ENCODE assay signal across 8 mouse cellular contexts in genomic region chr3:36221743-36222682, GRCm38 (mm10). TPM values are rescaled to one million over a fixed set of nuclear protein-coding genes. Genes with fewer than 3 reads are reported as not detected.
DNase-seq lines count a peak whose midpoint lies in the region; ATAC-seq and TF ChIP-seq lines count a peak whose summit lies in the region.

Gene Qrfpr (minus strand): TSS chr3:36222313.

- H3K36me3 ChIP-seq in lung, embryonic 14.5 days (ENCODE audit: insufficient read depth): no peaks in the 10 kb centered on the region

- no peak for TF ChIP-seq CTCF in lung, embryonic 14.5 days (IDR thresholded peaks at IDR 0.05; ENCODE audit: low read depth)

- H3K9me3 ChIP-seq in lung, embryonic 14.5 days (ENCODE audit: low read depth, low read length): no peaks in the 10 kb centered on the region

- H3K4me1 ChIP-seq in lung, embryonic 14.5 days (ENCODE audit: insufficient read depth): no peaks in the 10 kb centered on the region

- no peak within 1 kb of the TSS for H3K9ac ChIP-seq in lung, embryonic 14.5 days

- no peak for ATAC-seq in lung, embryonic 14.5 days (ENCODE audit: insufficient read depth)
- no peak for ATAC-seq in megakaryocyte-erythroid progenitor cell, adult 5-6 weeks (replicated peaks; ENCODE audit: low FRiP score, low TSS enrichment, poor library complexity, severe bottlenecking)

- peak; percentile 8 for DNase-seq in adrenal gland, adult 2 months
- DNase-seq in adrenal gland, adult 18-20 months (ENCODE audit: low spot score in 2 of 2): no peak
- peak; percentile 41 for DNase-seq in lung, embryonic 14.5 days
- DNase-seq in lung, postnatal 10 days: no peak
- DNase-seq in left cerebral cortex, adult 8-10 months (ENCODE audit: low spot score in 2 of 2): peak; percentile 19 to 27
- peak; percentile 42 for DNase-seq in retina, embryonic 14.5 days (ENCODE audit: low spot score)
- DNase-seq in gastrocnemius, adult 8-10 months (ENCODE audit: low spot score in 2 of 2): no peak

- H3K27ac ChIP-seq in lung, embryonic 14.5 days (ENCODE audit: low read depth): no peak within 1 kb of the TSS

- WGBS in lung, embryonic 14.5 days: 10% methylated on average over 39 of the region's 39 CpGs

- H3K27me3 ChIP-seq in lung, embryonic 14.5 days (ENCODE audit: insufficient read depth, low read length): peaks cover 24% of the 10 kb centered on the region

- peak within 1 kb of the TSS; percentile 59 for H3K4me2 ChIP-seq in lung, embryonic 14.5 days

- peak within 1 kb of the TSS; percentile 16 for H3K4me3 ChIP-seq in lung, embryonic 14.5 days (ENCODE audit: low read depth, low read length)

RNA-seq across cellular contexts. Expression of gene Qrfpr, which starts in this region (rescaled TPM):
- total RNA-seq in adrenal gland, adult 2 months (2021): not detected
- not detected in 2 replicates for polyA plus RNA-seq in adrenal gland, adult 2 months (2012; rRNA removed)
- not detected for total RNA-seq in adrenal gland, adult 18-20 months (2021)
- polyA plus RNA-seq in lung, embryonic 14.5 days (2014; fragmentation: Nextera tagmentation; extraction: Ambion mirVana): 0.13 TPM in 1 of 2 replicates, not detected in the other
- total RNA-seq in left cerebral cortex, adult 8-10 months (2022): 1 to 10 TPM; 2.4 to 4.9 (median 4.0) TPM
- total RNA-seq in gastrocnemius, adult 8-10 months (2022): not detected
- total RNA-seq in megakaryocyte-erythroid progenitor cell, adult 5-6 weeks (2014; fragmentation: Nextera tagmentation): not detected in 2 replicates
- total RNA-seq in megakaryocyte-erythroid progenitor cell, adult 5-6 weeks (2017): not detected in 2 replicates

Comparison
In these comparisons a context has a peak if more than half of its experiments do, and no peak if none do; other contexts are left out.
1. Peak in DNase-seq in adrenal gland, adult 2 months; RNA of the gene not detected or under 1 TPM.
2. Peak in DNase-seq, H3K4me3 ChIP-seq and H3K4me2 ChIP-seq in lung, embryonic 14.5 days; RNA of the gene not detected or under 1 TPM.
3. DNase-seq: peak in left cerebral cortex, adult 8-10 months (2 of 2) and retina, embryonic 14.5 days (single experiment); none in adrenal gland, adult 18-20 months (0 of 2), lung, postnatal 10 days (single experiment) and gastrocnemius, adult 8-10 months (0 of 2).